Mouse (Mus musculus): ENCODE results near the gene Gm42688. TPM values are rescaled to one million over a fixed set of nuclear protein-coding genes. Genes with fewer than 3 reads are reported as not detected.

Gm42688 gene
- polyA plus RNA-seq, 1 experiment from 2014 or later = 1.1 TPM

DNA sequence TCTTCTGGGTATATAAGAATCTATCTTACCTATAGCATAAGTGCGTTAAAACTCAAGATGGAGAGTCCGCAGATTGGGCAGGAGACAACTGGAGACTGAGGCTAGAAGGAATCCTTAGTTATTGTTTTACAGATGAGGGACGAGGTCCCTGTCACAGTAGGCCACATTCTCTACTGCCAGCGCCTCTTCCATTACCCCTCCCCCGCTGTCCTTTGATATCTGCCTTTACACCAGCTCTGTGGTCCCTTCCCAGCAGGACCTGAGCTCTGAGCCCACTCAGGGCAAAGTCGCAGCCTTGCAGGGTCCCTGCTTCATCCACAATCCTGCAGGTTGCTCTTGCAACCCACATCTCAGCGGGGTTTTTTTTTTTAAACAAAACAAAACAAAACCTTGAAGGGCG, 33.2 kb upstream of the Gm42688 start:
- Histone ChIP-seq H3K9me3 (replicated peaks; ENCODE audit: control insufficient read depth, low read length) (no peaks in the 10 kb centered on the region), H3K4me2 (ENCODE audit: low read depth, low read length) (peak overlapping the region; percentile 55; the same call in 1 of the 2 replicates), H3K9ac (ENCODE audit: low read depth, low read length) (no peak overlapping the region), H3K4me3 (ENCODE audit: low read depth, low read length) (no peak overlapping the region), H3K36me3 (ENCODE audit: control insufficient read depth, insufficient read depth) (no peaks in the 10 kb centered on the region), H3K27ac (ENCODE audit: low read length) (no peak overlapping the region), H3K4me1 (ENCODE audit: control insufficient read depth, low read depth, low read length) (peaks cover 19% of the 10 kb centered on the region), H3K27me3 (ENCODE audit: control insufficient read depth, insufficient read depth, low read depth, low read length) (peaks cover 100% of the 10 kb centered on the region)
- ATAC-seq (ENCODE audit: low read depth) = no peak
- WGBS (ENCODE audit: insufficient replicate concordance) = 9% methylated on average over 8 of the region's 8 CpGs

DNA sequence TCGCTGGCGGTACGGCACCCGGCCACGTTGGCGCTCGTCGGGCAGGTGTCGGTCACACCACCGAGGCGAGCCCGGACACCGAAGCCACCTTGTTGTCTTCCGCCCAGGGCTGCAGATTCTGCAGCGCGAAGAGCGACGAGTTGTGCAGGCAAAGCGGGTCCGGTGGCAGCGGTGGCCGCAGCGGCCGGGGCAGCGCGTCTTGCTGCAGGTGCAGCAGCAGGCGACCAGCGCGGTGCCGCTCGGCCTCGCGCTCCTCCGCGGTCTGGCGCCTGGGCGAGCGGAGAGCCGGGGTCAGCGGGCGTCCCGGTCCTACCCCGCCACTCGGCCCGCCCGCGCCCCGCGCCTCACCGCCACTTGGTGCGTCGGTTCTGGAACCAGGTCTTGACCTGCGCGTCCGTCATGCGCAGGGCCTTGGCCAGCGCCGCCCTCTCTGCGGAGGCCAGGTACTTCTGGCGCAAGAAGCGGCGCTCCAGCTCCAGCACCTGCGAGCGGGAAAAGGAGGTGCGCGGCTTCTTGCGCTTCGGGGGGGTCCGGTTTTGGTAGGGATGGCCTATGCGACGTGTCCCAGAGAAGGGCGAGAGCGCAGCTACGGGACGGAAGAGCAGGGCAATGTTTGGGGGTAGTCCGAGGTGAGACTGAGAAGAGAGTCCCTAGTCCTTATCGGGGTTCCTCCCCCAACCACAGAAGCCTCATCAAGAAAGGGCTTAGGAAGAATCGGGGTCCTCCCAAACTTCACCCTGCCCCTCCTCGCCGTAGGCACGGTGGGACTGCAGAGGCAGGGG, 32.5 kb upstream of the Gm42688 start:
- Histone ChIP-seq H3K9me3 (replicated peaks; ENCODE audit: control insufficient read depth, low read length) (no peaks in the 10 kb centered on the region), H3K27me3 (ENCODE audit: control insufficient read depth, insufficient read depth, low read depth, low read length) (peaks cover 99% of the 10 kb centered on the region), H3K36me3 (ENCODE audit: control insufficient read depth, insufficient read depth) (no peaks in the 10 kb centered on the region), H3K4me1 (ENCODE audit: control insufficient read depth, low read depth, low read length) (peaks cover 19% of the 10 kb centered on the region), H3K4me3 (ENCODE audit: low read depth, low read length) (peak overlapping the region; percentile 34), H3K27ac (ENCODE audit: low read length) (no peak overlapping the region), H3K4me2 (ENCODE audit: low read depth, low read length) (peak overlapping the region; percentile 55), H3K9ac (ENCODE audit: low read depth, low read length) (no peak overlapping the region)
- WGBS (ENCODE audit: insufficient replicate concordance) = 2% methylated on average over 78 of the region's 81 CpGs
- no peak for ATAC-seq (ENCODE audit: low read depth)

DNA sequence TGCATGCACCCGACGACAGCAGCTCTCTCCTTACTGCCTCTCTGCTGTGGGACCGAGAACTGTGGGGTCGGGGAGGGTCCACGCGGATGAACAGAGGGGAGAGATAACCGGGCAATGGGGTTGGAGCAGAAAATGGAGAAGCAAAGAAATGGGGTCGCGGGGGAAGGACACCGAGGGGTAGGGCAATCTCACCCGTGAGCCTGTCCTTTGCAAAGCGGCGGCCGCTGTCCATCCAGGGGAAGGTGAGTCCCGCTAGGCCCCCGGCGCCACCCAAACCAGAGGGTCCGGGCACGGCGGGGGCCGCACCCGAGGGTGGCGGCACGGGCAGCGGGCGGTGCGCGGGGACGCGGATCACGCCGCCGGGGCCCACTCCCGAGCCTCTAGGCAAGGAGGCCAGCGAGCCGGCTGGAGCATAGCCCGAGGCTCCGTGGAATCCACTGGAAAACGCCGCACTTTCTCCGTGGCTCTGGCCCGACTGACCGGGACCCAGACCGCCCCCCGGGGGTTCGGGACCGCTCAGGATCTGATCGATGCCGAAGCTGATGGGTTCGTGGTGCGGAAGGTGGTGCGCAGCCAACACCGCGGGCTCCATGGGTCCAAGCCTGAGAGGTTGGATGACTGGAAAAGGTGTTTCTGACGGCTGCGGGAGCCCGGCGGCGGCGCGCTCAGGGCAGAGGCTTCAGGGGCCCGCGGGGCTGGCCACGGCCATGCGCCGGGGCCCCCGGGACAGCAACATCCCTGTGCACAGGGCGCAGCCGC, 31.8 kb upstream of the Gm42688 start:
- peaks cover 19% of the 10 kb centered on the region for H3K4me1 ChIP-seq (ENCODE audit: control insufficient read depth, low read depth, low read length)
- WGBS (ENCODE audit: insufficient replicate concordance) = 1% methylated on average over 69 of the region's 69 CpGs
- H3K9me3 ChIP-seq (replicated peaks; ENCODE audit: control insufficient read depth, low read length) = no peaks in the 10 kb centered on the region
- no peak overlapping the region for H3K27ac ChIP-seq (ENCODE audit: low read length)
- no peaks in the 10 kb centered on the region for H3K36me3 ChIP-seq (ENCODE audit: control insufficient read depth, insufficient read depth)
- H3K4me3 ChIP-seq (ENCODE audit: low read depth, low read length) = peak overlapping the region; percentile 13
- H3K9ac ChIP-seq (ENCODE audit: low read depth, low read length) = no peak overlapping the region
- ATAC-seq (ENCODE audit: low read depth) = no peak
- no peak overlapping the region for H3K4me2 ChIP-seq (ENCODE audit: low read depth, low read length)
- peaks cover 99% of the 10 kb centered on the region for H3K27me3 ChIP-seq (ENCODE audit: control insufficient read depth, insufficient read depth, low read depth, low read length)

DNA sequence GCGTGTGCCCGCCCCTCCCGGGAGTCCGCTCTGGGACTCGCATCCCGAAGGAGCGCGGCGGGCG, 31.3 kb upstream of the Gm42688 start, which contains the start of gene Tlx2:
Tlx2 (minus strand) TSS at position 47 of the 64 bp plus-strand sequence.
- H3K9me3 ChIP-seq (replicated peaks; ENCODE audit: control insufficient read depth, low read length) = no peaks in the 10 kb centered on the region
- peak within 1 kb of the TSS; percentile 34 for H3K4me3 ChIP-seq (ENCODE audit: low read depth, low read length)
- WGBS (ENCODE audit: insufficient replicate concordance) = 0% methylated on average over 10 of the region's 10 CpGs
- H3K27me3 ChIP-seq (ENCODE audit: control insufficient read depth, insufficient read depth, low read depth, low read length) = peaks cover 98% of the 10 kb centered on the region
- no peaks in the 10 kb centered on the region for H3K36me3 ChIP-seq (ENCODE audit: control insufficient read depth, insufficient read depth)
- H3K4me2 ChIP-seq (ENCODE audit: low read depth, low read length) = no peak within 1 kb of the TSS
- H3K4me1 ChIP-seq (ENCODE audit: control insufficient read depth, low read depth, low read length) = peaks cover 19% of the 10 kb centered on the region
- no peak for ATAC-seq (ENCODE audit: low read depth)
- H3K9ac ChIP-seq (ENCODE audit: low read depth, low read length) = no peak within 1 kb of the TSS
- no peak within 1 kb of the TSS for H3K27ac ChIP-seq (ENCODE audit: low read length)

DNA sequence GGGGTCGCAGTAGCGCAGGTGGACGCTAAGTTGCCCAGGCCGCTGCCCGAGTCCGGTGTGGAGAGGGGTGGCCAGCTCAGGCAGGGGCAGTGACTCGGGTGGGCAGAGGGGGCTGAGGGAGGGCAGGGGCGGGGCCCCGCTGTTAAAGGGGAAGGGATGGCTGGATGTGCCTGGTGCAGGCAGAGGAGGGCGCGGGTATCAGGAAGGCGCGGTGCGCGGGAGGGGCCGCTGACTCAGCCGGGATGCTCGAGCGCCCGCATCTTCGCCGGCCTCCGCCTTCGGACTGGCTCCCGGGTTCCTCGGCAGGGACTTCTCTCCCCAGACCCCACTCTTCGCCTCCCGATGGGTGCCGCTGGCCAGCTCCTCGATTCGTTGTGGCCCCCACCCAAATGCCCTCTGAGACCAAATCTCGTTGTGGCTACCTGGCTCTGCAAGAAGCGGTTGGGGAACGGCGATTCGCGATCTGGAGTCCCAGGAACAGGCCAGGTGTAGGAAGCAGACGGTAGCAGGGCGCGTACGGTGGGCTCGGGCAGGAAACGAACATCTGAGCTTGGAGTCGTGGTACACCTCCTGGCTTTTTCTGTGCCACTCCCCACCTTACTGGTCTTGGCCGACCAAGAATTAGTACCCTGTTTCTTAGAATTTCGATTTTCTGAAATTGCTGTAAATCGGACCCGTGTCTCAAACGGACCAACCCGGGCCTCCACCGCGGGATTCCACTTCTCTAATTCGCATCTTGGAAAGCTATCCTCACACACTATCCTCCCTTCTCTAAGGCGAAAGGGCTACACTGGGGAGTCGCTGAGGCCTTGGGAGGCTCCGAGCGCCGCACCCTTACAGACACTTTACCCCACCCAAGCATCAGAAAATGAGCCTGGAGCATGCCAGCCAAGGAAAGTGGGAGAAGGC, 30.9 kb upstream of the Gm42688 start:
- Histone ChIP-seq H3K27ac (ENCODE audit: low read length) (no peak overlapping the region), H3K4me2 (ENCODE audit: low read depth, low read length) (no peak overlapping the region), H3K9me3 (replicated peaks; ENCODE audit: control insufficient read depth, low read length) (no peaks in the 10 kb centered on the region), H3K4me3 (ENCODE audit: low read depth, low read length) (0 out of 2 replicates have a peak overlapping the region, but pooled peaks have one; percentile 6), H3K36me3 (ENCODE audit: control insufficient read depth, insufficient read depth) (no peaks in the 10 kb centered on the region), H3K9ac (ENCODE audit: low read depth, low read length) (no peak overlapping the region), H3K27me3 (ENCODE audit: control insufficient read depth, insufficient read depth, low read depth, low read length) (peaks cover 98% of the 10 kb centered on the region), H3K4me1 (ENCODE audit: control insufficient read depth, low read depth, low read length) (peaks cover 19% of the 10 kb centered on the region)
- 1% methylated on average over 57 of the region's 58 CpGs for WGBS (ENCODE audit: insufficient replicate concordance)
- ATAC-seq (ENCODE audit: low read depth) = no peak

DNA sequence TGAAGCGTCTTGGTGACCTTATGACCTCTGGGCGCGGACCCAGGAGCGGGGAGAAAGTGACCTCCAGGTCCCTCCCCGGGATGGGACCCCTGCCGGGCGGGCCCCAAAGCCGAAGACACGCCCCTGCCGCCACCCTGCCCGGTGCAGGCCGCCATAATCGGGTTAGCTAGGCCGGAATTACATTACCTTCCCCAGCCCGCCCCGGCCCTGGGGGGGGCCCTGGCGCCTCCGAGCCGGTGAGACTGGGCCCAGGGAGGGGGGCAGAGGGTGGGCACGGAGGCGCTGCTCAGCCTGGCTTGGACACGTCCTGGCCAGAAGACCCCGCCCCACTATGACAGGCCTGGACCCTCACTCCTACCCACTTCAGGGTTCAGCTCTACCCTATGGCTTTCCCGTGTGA, 30.2 kb upstream of the Gm42688 start:
- peaks cover 98% of the 10 kb centered on the region for H3K27me3 ChIP-seq (ENCODE audit: control insufficient read depth, insufficient read depth, low read depth, low read length)
- H3K9ac ChIP-seq (ENCODE audit: low read depth, low read length) = no peak overlapping the region
- H3K4me1 ChIP-seq (ENCODE audit: control insufficient read depth, low read depth, low read length) = peaks cover 19% of the 10 kb centered on the region
- no peak for ATAC-seq (ENCODE audit: low read depth)
- H3K27ac ChIP-seq (ENCODE audit: low read length) = no peak overlapping the region
- H3K4me3 ChIP-seq (ENCODE audit: low read depth, low read length) = no peak overlapping the region
- H3K36me3 ChIP-seq (ENCODE audit: control insufficient read depth, insufficient read depth) = no peaks in the 10 kb centered on the region
- no peaks in the 10 kb centered on the region for H3K9me3 ChIP-seq (replicated peaks; ENCODE audit: control insufficient read depth, low read length)
- no peak overlapping the region for H3K4me2 ChIP-seq (ENCODE audit: low read depth, low read length)
- 2% methylated on average over 24 of the region's 24 CpGs for whole genome bisulfite sequencing (ENCODE audit: insufficient replicate concordance)

DNA sequence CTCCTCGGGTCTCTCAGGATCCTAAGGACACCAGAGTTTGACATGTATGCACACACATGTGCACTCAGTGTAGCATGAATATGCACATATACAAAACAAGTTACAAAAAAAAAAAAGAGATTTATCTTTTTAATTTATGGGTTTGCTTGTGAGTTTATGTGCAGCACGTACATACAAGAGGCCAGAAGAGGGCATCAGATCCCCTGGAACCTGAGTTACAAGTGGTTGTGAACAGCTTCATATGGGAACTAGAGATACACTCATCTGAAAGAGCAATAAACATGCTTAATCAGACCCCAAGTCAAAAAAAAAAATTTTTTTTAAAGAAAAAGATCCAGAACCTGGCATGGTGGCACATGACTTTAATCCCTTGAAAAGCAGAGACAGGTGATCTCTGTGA, 26.4 kb upstream of the Gm42688 start:
- WGBS (ENCODE audit: insufficient replicate concordance) = 13% methylated on average over 2 of the region's 2 CpGs
- Histone ChIP-seq H3K4me3 (ENCODE audit: low read depth, low read length) (no peak overlapping the region), H3K4me2 (ENCODE audit: low read depth, low read length) (no peak overlapping the region), H3K27me3 (ENCODE audit: control insufficient read depth, insufficient read depth, low read depth, low read length) (peaks cover 67% of the 10 kb centered on the region), H3K4me1 (ENCODE audit: control insufficient read depth, low read depth, low read length) (peaks cover 25% of the 10 kb centered on the region), H3K27ac (ENCODE audit: low read length) (no peak overlapping the region), H3K36me3 (ENCODE audit: control insufficient read depth, insufficient read depth) (no peaks in the 10 kb centered on the region), H3K9me3 (replicated peaks; ENCODE audit: control insufficient read depth, low read length) (no peaks in the 10 kb centered on the region), H3K9ac (ENCODE audit: low read depth, low read length) (no peak overlapping the region)
- no peak for ATAC-seq (ENCODE audit: low read depth)

DNA sequence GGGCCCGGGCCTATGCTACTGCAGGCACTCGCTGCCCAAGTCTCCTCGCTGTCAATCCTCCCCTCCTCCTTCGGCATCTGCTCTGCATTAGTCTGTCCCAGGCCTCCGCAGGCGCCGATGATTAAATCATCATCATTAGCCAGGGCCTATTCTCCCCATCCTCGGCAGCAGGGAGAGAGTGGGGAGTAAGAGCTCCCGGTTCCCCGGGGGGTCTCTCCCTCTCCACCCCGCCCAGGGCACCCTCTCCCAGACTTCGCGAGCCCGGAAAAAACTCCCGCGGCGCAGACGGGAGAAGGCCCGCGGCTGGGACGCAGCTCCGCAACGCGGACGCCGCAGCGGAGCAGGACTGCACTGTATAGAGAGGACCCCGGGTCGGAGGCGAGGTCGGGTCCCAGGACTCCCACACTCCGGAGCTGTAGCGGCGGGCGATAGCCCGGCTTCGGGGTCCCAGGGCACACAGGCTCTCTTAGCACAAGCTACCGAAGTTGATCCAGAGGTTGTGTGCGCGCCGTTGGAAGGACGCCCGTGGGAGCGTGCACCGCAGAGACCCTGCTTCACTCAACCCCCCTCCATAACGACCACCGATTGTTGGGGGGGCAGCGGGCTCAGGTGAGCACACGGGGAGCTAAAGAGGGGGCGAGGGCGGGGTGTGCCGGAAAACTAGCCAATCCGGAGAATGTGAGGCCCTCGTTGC, 23.6 kb upstream of the Gm42688 start, which contains the start of gene Pcgf1:
Pcgf1 (plus strand) TSS at position 240 of the 694 bp plus-strand sequence.
- WGBS (ENCODE audit: insufficient replicate concordance) = under 1% methylated on average over 54 of the region's 54 CpGs
- Histone ChIP-seq H3K4me2 (ENCODE audit: low read depth, low read length) (peak within 1 kb of the TSS; percentile 98), H3K27me3 (ENCODE audit: control insufficient read depth, insufficient read depth, low read depth, low read length) (peaks cover 39% of the 10 kb centered on the region), H3K4me3 (ENCODE audit: low read depth, low read length) (peak within 1 kb of the TSS; percentile 87), H3K36me3 (ENCODE audit: control insufficient read depth, insufficient read depth) (peaks cover 2% of the 10 kb centered on the region; the same call in 1 of the 2 replicates), H3K4me1 (ENCODE audit: control insufficient read depth, low read depth, low read length) (peaks cover 11% of the 10 kb centered on the region), H3K9ac (ENCODE audit: low read depth, low read length) (peak within 1 kb of the TSS; percentile 92), H3K9me3 (replicated peaks; ENCODE audit: control insufficient read depth, low read length) (no peaks in the 10 kb centered on the region), H3K27ac (ENCODE audit: low read length) (peak within 1 kb of the TSS; percentile 83)
- peak; percentile 33 for ATAC-seq (ENCODE audit: low read depth)

All from liver, embryonic 16.5 days (tissue).